Mouse (Mus musculus) bone marrow, adult 2 months (tissue): ENCODE results near the gene Tmf1. TPM values are rescaled to one million over a fixed set of nuclear protein-coding genes. Genes with fewer than 3 reads are reported as not detected.

Source experiments
- H3K27ac ChIP-seq: fragments of 200-500 bp; 2 replicates; pipeline ENCODE4 v1.5.1; 2012; ENCODE audit warnings: low read depth, mild to moderate bottlenecking, control low read depth, inconsistent platforms, low read length; ENCODE audit not compliant: control insufficient read depth, poor library complexity, insufficient read depth
- H3K4me1 ChIP-seq: fragments of 200-500 bp; 2 replicates; pipeline ENCODE4 v1.6.1; 2011; ENCODE audit warnings: low read length; ENCODE audit not compliant: control insufficient read depth, insufficient read depth
- H3K4me3 ChIP-seq: fragments of 200-500 bp; replicated peaks from 2 replicates; pipeline ENCODE3; 2011; ENCODE audit warnings: mild to moderate bottlenecking, low read depth, low read length, control low read depth; ENCODE audit not compliant: control insufficient read depth
- CTCF ChIP-seq: fragments of 200-500 bp; IDR thresholded peaks from 2 replicates; pipeline ENCODE4 v1.5.1; 2011; ENCODE audit warnings: low read length, control low read depth; ENCODE audit not compliant: control insufficient read depth, insufficient read depth
- POLR2A ChIP-seq: fragments of 200-500 bp; IDR thresholded peaks from 2 replicates; pipeline ENCODE4 v1.6.1; 2011; ENCODE audit warnings: low read depth, mild to moderate bottlenecking, control low read depth, low read length, borderline replicate concordance; ENCODE audit not compliant: control insufficient read depth
- WGBS: fragments of 180-500 bp; shearing (Covaris S2); methylation state at CpG from one replicate; pipeline ENCODE4 v1.1.7; 2018; 5-methylcytosine and 5-hydroxymethylcytosine counted together
- polyA plus RNA-seq: library from polyadenylated mRNA; stranded (reverse); fragments of >200 nt; gene quantifications from 2 replicates; pipeline ENCODE4 v1.2.4, GENCODE M21; 2011; ENCODE audit warnings: low replicate concordance; ENCODE audit not compliant: missing spikeins, insufficient read depth, insufficient read length

Gene Tmf1
- 20.5 and 36.2 TPM in 2 replicates for polyA plus RNA-seq

DNA sequence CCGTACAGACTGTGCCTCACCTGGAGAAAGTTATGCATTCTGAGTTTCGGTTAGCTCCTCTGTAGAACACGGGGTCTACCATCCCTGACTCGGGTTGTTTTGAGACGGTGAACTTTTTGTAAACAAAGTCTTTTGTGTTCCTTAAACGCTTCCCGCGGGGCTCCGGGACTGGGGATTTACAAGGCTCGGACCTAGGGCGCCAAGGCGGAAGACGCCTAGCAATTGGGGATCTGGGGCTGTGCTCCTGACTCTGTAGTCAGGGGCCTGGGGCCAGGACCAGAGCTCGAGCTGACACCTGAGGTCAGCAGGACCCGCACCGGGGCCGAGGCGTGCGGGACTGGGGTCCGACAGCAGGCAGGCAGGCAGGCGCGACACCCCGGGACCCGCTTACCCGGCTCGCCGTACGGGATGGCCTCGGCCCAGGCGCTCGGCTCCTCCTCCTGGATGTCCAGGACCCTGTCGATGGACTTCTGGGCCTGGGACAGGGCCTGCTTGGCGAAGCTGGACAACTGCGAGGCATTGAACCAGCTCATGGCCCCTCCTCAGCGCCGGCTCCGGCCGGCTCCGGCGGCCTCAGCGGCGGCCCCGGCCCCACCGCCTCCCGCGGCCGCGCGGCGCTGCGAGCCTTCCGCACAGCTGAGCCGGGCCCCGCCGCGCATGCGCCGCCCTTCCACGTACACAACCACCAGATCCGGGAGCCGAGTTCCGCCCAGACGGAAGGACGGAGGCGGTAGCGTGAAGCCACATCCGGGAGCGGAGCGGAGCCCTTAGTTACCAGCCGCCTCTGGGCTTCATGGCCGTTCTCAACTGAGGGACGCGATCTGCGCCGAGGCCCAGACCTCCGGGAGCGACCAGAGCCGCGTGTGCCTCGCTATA, at the start of gene Tmf1:
Gene Tmf1, minus strand, starts transcription at position 632 of the 876 bp plus-strand sequence.
- TF ChIP-seq POLR2A (peak; percentile 68; the same call in 1 of the 2 replicates), CTCF (no peak)
- under 1% methylated on average over 78 of the region's 80 CpGs for WGBS
- H3K4me3 ChIP-seq = peak within 1 kb of the TSS; percentile 93
- H3K4me1 ChIP-seq = peaks cover 3% of the 10 kb centered on the region; the same call in 1 of the 2 replicates
- peak within 1 kb of the TSS; percentile 90 for H3K27ac ChIP-seq

- 95% methylated on average over 9 of the region's 9 CpGs for WGBS
Observed at GRCm38 (mm10) chr6:97227067-97227847, 48.3 kb upstream of the Tmf1 start.

GRCm38 (mm10) chr6:97226083-97226491, 47.2 kb upstream of the Tmf1 start:
- Histone ChIP-seq H3K4me1 (peaks cover 4% of the 10 kb centered on the region), H3K27ac (no peak overlapping the region), H3K4me3 (no peak overlapping the region)
- WGBS = 64% methylated on average over 1 of the region's 1 CpGs
- no peak for TF ChIP-seq POLR2A
- no peak for TF ChIP-seq CTCF

More at GRCm38 (mm10) chr6:97227067-97227847, 48.3 kb upstream of the Tmf1 start:
- no peak overlapping the region for H3K27ac ChIP-seq
- no peak for TF ChIP-seq POLR2A
- no peak for TF ChIP-seq CTCF
- peaks cover 4% of the 10 kb centered on the region for H3K4me1 ChIP-seq
- no peak overlapping the region for H3K4me3 ChIP-seq

- no peak overlapping the region for H3K27ac ChIP-seq
- TF ChIP-seq POLR2A (no peak), CTCF (no peak)
- WGBS = 91% methylated on average over 8 of the region's 8 CpGs
- H3K4me3 ChIP-seq = no peak overlapping the region
- peaks cover 4% of the 10 kb centered on the region for H3K4me1 ChIP-seq
Observed at GRCm38 (mm10) chr6:97224505-97224904, 45.6 kb upstream of the Tmf1 start.

DNA sequence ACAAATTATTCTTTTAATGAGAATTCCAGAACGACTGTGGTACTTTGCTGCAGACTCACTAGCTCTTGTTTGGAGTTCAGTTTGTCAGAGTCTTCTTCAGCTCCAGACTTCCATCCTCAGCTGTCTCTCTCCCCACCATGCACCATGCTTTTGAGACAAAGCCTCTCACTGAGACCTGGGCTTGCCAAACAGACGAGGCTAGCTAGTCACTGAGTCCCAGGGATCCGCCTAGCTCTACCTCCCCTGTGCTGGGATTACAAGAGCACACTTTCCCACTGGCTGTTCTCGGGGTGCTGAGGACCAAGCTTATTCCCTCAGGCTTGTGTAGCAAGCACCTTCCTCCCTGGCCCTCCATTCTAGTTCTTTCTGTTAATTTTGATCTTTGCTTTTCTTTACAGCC, 44.6 kb upstream of the Tmf1 start:
- peaks cover 4% of the 10 kb centered on the region for H3K4me1 ChIP-seq
- 58% methylated on average over 4 of the region's 4 CpGs for WGBS
- TF ChIP-seq CTCF = no peak
- no peak for TF ChIP-seq POLR2A
- no peak overlapping the region for H3K4me3 ChIP-seq
- 0 out of 2 replicates have a peak overlapping the region, but pooled peaks have one; percentile 45 for H3K27ac ChIP-seq

DNA sequence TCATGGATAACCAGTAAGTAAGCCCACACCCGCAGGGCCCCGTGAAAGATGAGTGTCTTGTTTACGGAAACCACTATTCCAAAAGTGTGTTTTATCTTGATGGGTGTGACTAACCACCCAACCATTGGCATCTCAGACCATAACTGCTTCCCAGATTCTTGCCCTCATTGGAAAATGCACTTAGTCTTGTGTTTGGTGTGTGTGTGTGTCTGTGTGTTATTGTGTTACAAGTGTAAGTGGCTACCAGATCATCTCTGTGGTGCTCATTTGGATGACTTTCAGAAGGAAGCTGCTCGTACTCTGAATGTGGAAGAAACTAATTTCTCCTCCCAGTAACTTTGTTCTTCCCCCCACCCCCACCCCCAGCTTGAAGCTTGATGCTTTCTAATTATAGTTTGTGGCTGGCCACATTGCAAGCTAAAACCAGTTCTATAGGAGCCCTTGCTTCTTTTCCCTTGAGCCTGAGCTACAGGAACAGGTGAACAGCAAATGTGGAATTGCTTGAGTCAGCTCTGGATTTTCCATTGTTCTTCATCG, 44.1 kb upstream of the Tmf1 start:
- Histone ChIP-seq H3K4me1 (peaks cover 4% of the 10 kb centered on the region), H3K27ac (no peak overlapping the region), H3K4me3 (no peak overlapping the region)
- 7% methylated on average over 5 of the region's 5 CpGs for WGBS
- no peak for TF ChIP-seq CTCF
- TF ChIP-seq POLR2A = no peak

GRCm38 (mm10) chr6:97222321-97222720, 43.4 kb upstream of the Tmf1 start:
- H3K4me3 ChIP-seq = no peak overlapping the region
- peaks cover 4% of the 10 kb centered on the region for H3K4me1 ChIP-seq
- WGBS = 33% methylated on average over 6 of the region's 6 CpGs
- H3K27ac ChIP-seq = no peak overlapping the region
- TF ChIP-seq CTCF = no peak
- no peak for TF ChIP-seq POLR2A
